Mouse (Mus musculus) layer of hippocampus, postnatal 36 days (tissue): ENCODE results near the gene Prss42. TPM values are rescaled to one million over a fixed set of nuclear protein-coding genes. Genes with fewer than 3 reads are reported as not detected.
A peak's percentile ranks its signal among the peaks of the same experiment; 100 is the strongest.
"Not testable (repeated sequence)": the region's sequence is repeated elsewhere in the genome, so short reads cannot be mapped to it uniquely, and the experiment has no call there.

Experiments
- DNase-seq, 2 experiments: peaks; one replicate each; pipeline ENCODE4 v3.0.0; 2022
- total RNA-seq, 2 experiments: library from RNA; stranded (reverse); gene quantifications; 2 replicates each; pipeline ENCODE4 v1.2.3; 2021

Prss42 gene
- total RNA-seq, 2 experiments from 2014 or later, result not detected

- no peak for DNase-seq
These were observed 7.5 kb upstream of the Prss42 start for GRCm38 (mm10) chr9:110790462-110790861.

GRCm38 (mm10) chr9:110797013-110797412, 953 bp upstream of the Prss42 start:
- DNase-seq, result no peak

- DNase-seq, result no peak
These were observed 3.0 kb downstream of the Prss42 start for GRCm38 (mm10) chr9:110800834-110801479.

- no peak for DNase-seq
These were observed 5.3 kb downstream of the Prss42 start for GRCm38 (mm10) chr9:110803294-110803693.

GRCm38 (mm10) chr9:110810051-110810450, 12.1 kb downstream of the Prss42 start:
- DNase-seq, result no peak

- DNase-seq, result no peak
These were observed 15.8 kb downstream of the Prss42 start, which contains the start of gene Prss44 for GRCm38 (mm10) chr9:110813789-110814188. Gene Prss44, plus strand, starts transcription at chr9:110813994.

- DNase-seq, result not testable (repeated sequence)
These were observed 22.6 kb downstream of the Prss42 start for GRCm38 (mm10) chr9:110820546-110820945.

GRCm38 (mm10) chr9:110821436-110821835, 23.5 kb downstream of the Prss42 start:
- no peak for DNase-seq

- no peak for DNase-seq
These were observed 27.5 kb downstream of the Prss42 start for GRCm38 (mm10) chr9:110825426-110825825.

GRCm38 (mm10) chr9:110825832-110826231, 27.9 kb downstream of the Prss42 start:
- no peak for DNase-seq

- DNase-seq, result no peak
These were observed 28.4 kb downstream of the Prss42 start, which contains the start of gene Prss43 for GRCm38 (mm10) chr9:110826390-110826789. Gene Prss43, plus strand, starts transcription at chr9:110826690.

- DNase-seq, result no peak
These were observed 35.1 kb downstream of the Prss42 start for GRCm38 (mm10) chr9:110833021-110833420.

- DNase-seq, result no peak
These were observed 36.4 kb downstream of the Prss42 start, which contains the start of gene Prss45 for GRCm38 (mm10) chr9:110834411-110834810. Gene Prss45, plus strand, starts transcription at chr9:110834588.

- DNase-seq, result no peak
These were observed 37.0 kb downstream of the Prss42 start for GRCm38 (mm10) chr9:110834961-110835360.

- DNase-seq, result peak; percentile 14 to 18
These were observed 38.1 kb downstream of the Prss42 start for GRCm38 (mm10) chr9:110836112-110836511.

- DNase-seq, result no peak
These were observed 42.9 kb downstream of the Prss42 start for GRCm38 (mm10) chr9:110840905-110841304.

GRCm38 (mm10) chr9:110841438-110841837, 43.5 kb downstream of the Prss42 start:
- no peak for DNase-seq

GRCm38 (mm10) chr9:110844206-110844605, 46.2 kb downstream of the Prss42 start, which contains the start of gene Prss46:
Gene Prss46, plus strand, starts transcription at chr9:110844506.
- DNase-seq, result no peak

GRCm38 (mm10) chr9:110849162-110849561, 51.2 kb downstream of the Prss42 start:
- no peak for DNase-seq

Other genes with a start within 250 kb of the Prss42 start
- gene Nradd, start 173.7 kb upstream of the Prss42 start, total RNA-seq, result 1 to 10 TPM; 1.8 to 2.4 TPM
- 10 to 100 TPM; 14.0 to 17.5 TPM for gene Nbeal2, start 144.0 kb upstream of the Prss42 start, total RNA-seq
- 10 to 100 TPM; 48.3 to 54.5 TPM for gene Ccdc12, start 141.7 kb upstream of the Prss42 start, total RNA-seq
- gene Myl3, start 56.3 kb upstream of the Prss42 start, total RNA-seq, result not detected
- gene Pth1r, start 51.0 kb upstream of the Prss42 start, total RNA-seq, result 1 to 10 TPM; 4.3 to 4.8 TPM
- not detected for gene Prss44, start 15.8 kb downstream of the Prss42 start, total RNA-seq
- gene Prss43, start 28.5 kb downstream of the Prss42 start, total RNA-seq, result not detected
- gene Prss45, start 36.4 kb downstream of the Prss42 start, total RNA-seq, result under 1 TPM in 1 of 2 experiments, not detected in 1; 0.63 TPM
- not detected for gene Prss46, start 46.3 kb downstream of the Prss42 start, total RNA-seq
- gene Prss50, start 59.8 kb downstream of the Prss42 start, total RNA-seq, result under 1 TPM; 0.40 to 0.78 TPM
- gene Als2cl, start 81.7 kb downstream of the Prss42 start, total RNA-seq, result 10 to 100 TPM in 1 of 2 experiments, 1 to 10 TPM in 1; 6.0 to 10.1 TPM
- gene Tmie, start 81.9 kb downstream of the Prss42 start, total RNA-seq, result 1 to 10 TPM; 1.2 to 1.8 TPM
- gene Fam240a, start 118.7 kb downstream of the Prss42 start, total RNA-seq, result not detected
- gene Tdgf1, start 148.0 kb downstream of the Prss42 start, total RNA-seq, result under 1 TPM; 0.22 to 0.33 TPM
- 1 to 10 TPM; 1.3 to 1.5 TPM for gene Lrrc2, start 153.4 kb downstream of the Prss42 start, total RNA-seq
- gene Rtp3, start 192.4 kb downstream of the Prss42 start, total RNA-seq, result under 1 TPM; 0.18 to 0.32 TPM
- under 1 TPM; 0.30 to 0.63 TPM for gene Ltf, start 221.1 kb downstream of the Prss42 start, total RNA-seq